Mouse (Mus musculus) stomach, postnatal 0 days (tissue): ENCODE measurements at regions not wholly inside any gene's neighbourhood (a gene's known extent, or its start where the extent isn't known, plus 50 kb on each side); places are given as distances from the start of the nearest gene placed in this dataset. TPM values are rescaled to one million over a fixed set of nuclear protein-coding genes. Genes with fewer than 3 reads are reported as not detected.

Source experiments
- ATAC-seq: fragments of 200-750 bp; cut with Nextera tagmentation; 2 replicates; pipeline ENCODE4 v1.8.0; 2017; ENCODE audit not compliant: low FRiP score, low TSS enrichment
- DNase-seq: peaks from one replicate; pipeline ENCODE4 v3.0.0-alpha.2; 2016; ENCODE audit warnings: low spot score
- H3K27ac ChIP-seq: fragments of 300-500 bp; sonication (generic); replicated peaks from 2 replicates; pipeline ENCODE4 v1.5.1; 2014; ENCODE audit warnings: mild to moderate bottlenecking, control low read depth
- H3K27me3 ChIP-seq: fragments of 300-500 bp; sonication (generic); 2 replicates; pipeline ENCODE4 v1.6.1; 2014; ENCODE audit warnings: low read length; ENCODE audit not compliant: control insufficient read depth, insufficient read depth
- H3K36me3 ChIP-seq: fragments of 300-500 bp; sonication (generic); 2 replicates; pipeline ENCODE4 v1.6.1; 2014; ENCODE audit warnings: low read length, mixed read lengths; ENCODE audit not compliant: control insufficient read depth, insufficient read depth
- H3K4me1 ChIP-seq: fragments of 300-500 bp; sonication (generic); replicated peaks from 2 replicates; pipeline ENCODE4 v1.6.1; 2014; ENCODE audit warnings: antibody characterized with exemption; ENCODE audit not compliant: control insufficient read depth, insufficient read depth
- H3K4me2 ChIP-seq: fragments of 300-500 bp; sonication (generic); replicated peaks from 2 replicates; pipeline ENCODE4 v1.6.1; 2014; ENCODE audit warnings: low read depth, mild to moderate bottlenecking, control low read depth, moderate library complexity
- H3K4me3 ChIP-seq: fragments of 300-500 bp; sonication (generic); 2 replicates; pipeline ENCODE4 v1.5.1; 2014; ENCODE audit warnings: low read depth, low read length, control low read depth
- H3K9ac ChIP-seq: fragments of 300-500 bp; sonication (generic); 2 replicates; pipeline ENCODE4 v1.6.1; 2014; ENCODE audit warnings: mild to moderate bottlenecking, low read length, control low read depth, mixed read lengths
- H3K9me3 ChIP-seq: fragments of 300-500 bp; sonication (generic); 2 replicates; pipeline ENCODE4 v1.6.1; 2016; ENCODE audit warnings: low read length; ENCODE audit not compliant: control insufficient read depth
- CTCF ChIP-seq: IDR thresholded peaks from 2 replicates; pipeline ENCODE4 v1.5.1; 2016; ENCODE audit warnings: antibody characterized with exemption, low read depth, mild to moderate bottlenecking, moderate library complexity
- EP300 ChIP-seq: optimal IDR thresholded peaks from 2 replicates; pipeline ENCODE3; 2016; ENCODE audit warnings: antibody characterized with exemption
- WGBS: fragments of 180-500 bp; shearing (Covaris S2); extraction: QIAGEN DNeasy Blood & Tissue Kit; methylation state at CpG from one replicate; pipeline ENCODE4 v1.1.7; 2014; 5-methylcytosine and 5-hydroxymethylcytosine counted together
- microRNA-seq: library from miRNA; unstranded; fragments of <30 nt; microRNA quantifications from one replicate; pipeline ENCODE4, GENCODE M21; 2016

DNA sequence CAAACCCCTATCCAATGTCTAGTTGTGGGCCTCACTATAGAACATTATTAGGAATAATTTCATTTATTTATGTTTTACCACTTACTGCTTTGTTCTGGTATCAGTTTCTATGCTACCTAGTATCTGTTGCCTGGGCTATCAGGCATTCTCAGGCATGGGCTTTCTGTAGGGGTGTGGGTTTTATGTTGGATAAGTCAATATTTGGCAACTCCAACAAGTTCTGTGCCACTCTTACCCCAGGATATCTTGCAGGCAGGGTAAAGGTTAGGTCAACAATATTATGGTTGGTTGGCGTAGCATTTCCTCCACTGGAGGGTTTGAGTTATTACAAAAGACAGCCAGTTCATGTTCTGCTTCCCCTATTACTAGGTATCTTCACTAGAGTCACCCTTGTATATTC is 65.8 kb downstream of the Smim10l1 start:
- 41% methylated on average over 1 of the region's 1 CpGs for WGBS
- no peaks in the 10 kb centered on the region for H3K9me3 ChIP-seq
- peak; percentile 91 for ATAC-seq
- H3K36me3 ChIP-seq: no peaks in the 10 kb centered on the region
- no peaks in the 10 kb centered on the region for H3K27me3 ChIP-seq
- no peak overlapping the region for H3K9ac ChIP-seq
- H3K4me1 ChIP-seq: no peaks in the 10 kb centered on the region
- H3K4me3 ChIP-seq: no peak overlapping the region
- no peak overlapping the region for H3K27ac ChIP-seq
- DNase-seq: peak; percentile 19
- TF ChIP-seq CTCF: no peak
- no peak for TF ChIP-seq EP300
- H3K4me2 ChIP-seq: no peak overlapping the region

DNA sequence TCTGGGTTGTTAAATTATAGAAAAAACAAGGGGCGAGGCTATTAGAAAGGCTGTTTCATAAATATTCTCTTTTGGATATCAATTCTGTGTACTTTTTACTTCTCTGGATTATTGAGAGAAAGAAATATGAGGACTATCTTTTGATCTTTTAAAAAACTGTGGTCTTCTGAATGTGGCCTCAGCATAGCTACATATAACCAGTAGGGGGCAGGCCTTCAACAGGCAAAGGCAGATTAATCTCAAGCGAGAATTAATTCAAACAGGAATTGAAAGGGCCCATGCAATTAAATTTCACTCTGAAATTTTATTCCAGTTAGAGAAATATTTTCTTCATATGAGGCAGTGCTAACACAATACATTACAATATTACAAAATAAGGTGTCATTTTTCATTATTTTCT is 66.6 kb downstream of the Smim10l1 start:
- H3K27ac ChIP-seq: no peak overlapping the region
- no peaks in the 10 kb centered on the region for H3K4me1 ChIP-seq
- H3K4me3 ChIP-seq: no peak overlapping the region
- DNase-seq (no peak), ATAC-seq (no peak)
- H3K9me3 ChIP-seq: no peaks in the 10 kb centered on the region
- H3K27me3 ChIP-seq: no peaks in the 10 kb centered on the region
- H3K4me2 ChIP-seq: no peak overlapping the region
- WGBS: 57% methylated on average over 2 of the region's 2 CpGs
- no peak for TF ChIP-seq EP300
- peak; percentile 61 for TF ChIP-seq CTCF
- no peaks in the 10 kb centered on the region for H3K36me3 ChIP-seq
- H3K9ac ChIP-seq: no peak overlapping the region

DNA sequence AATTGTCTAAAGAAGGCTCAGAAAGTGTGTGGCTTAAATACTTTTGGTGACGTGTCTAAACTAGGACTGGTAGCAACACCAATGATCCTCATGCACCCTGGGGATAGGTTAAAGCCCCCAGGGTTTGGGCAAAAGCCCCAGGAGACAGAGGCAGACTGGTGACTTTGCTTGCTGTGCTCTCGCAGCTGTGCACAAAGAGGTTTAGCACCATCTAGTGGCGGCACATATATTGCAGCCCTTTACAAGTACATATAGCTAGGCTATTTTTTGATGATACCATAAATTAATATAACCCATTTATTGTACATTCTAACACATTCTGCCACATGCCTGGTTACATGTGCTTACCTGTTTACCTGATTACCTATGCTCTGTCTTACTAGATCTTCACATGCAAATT is 85.8 kb upstream of the 5530400C23Rik start:
- 0 out of 2 replicates have a peak, but pooled peaks have one; percentile 54 for ATAC-seq
- Histone ChIP-seq H3K27me3 (no peaks in the 10 kb centered on the region), H3K27ac (no peak overlapping the region), H3K9ac (no peak overlapping the region), H3K9me3 (no peaks in the 10 kb centered on the region), H3K4me2 (no peak overlapping the region), H3K4me3 (no peak overlapping the region), H3K4me1 (no peaks in the 10 kb centered on the region), H3K36me3 (no peaks in the 10 kb centered on the region)
- TF ChIP-seq EP300 (no peak), CTCF (peak; percentile 85)
- 3% methylated on average over 3 of the region's 3 CpGs for WGBS
- peak; percentile 58 for DNase-seq

Small RNA genes lying in the stretch of these regions (microRNA-seq; reads per million reads assigned to microRNA genes)
- gene Gm23403 (not detected), gene Gm25019 (not detected)
